Mouse (Mus musculus): ENCODE measurements around the gene Olfr917. TPM values are rescaled to one million over a fixed set of nuclear protein-coding genes. Genes with fewer than 3 reads are reported as not detected.

Olfr917 gene
- not detected for total RNA-seq (2021)
- long read RNA-seq, experiment 1, result 0 reads
- long read RNA-seq, experiment 2, result 0 reads

- no peak for DNase-seq (ENCODE audit: low spot score in 2 of 2)
Observed at GRCm38 (mm10) chr9:38665742-38666141, at the start of gene Olfr917. Gene Olfr917 (minus strand): TSS chr9:38665842.

- DNase-seq (ENCODE audit: low spot score in 2 of 2), result no peak
Observed at GRCm38 (mm10) chr9:38674501-38674900, 8.9 kb upstream of the Olfr917 start, which contains the start of gene Olfr918. Gene Olfr918 (minus strand): TSS chr9:38674601.

- no peak for DNase-seq (ENCODE audit: low spot score in 2 of 2)
Observed at GRCm38 (mm10) chr9:38672887-38673286, 7.2 kb upstream of the Olfr917 start.

- no peak for DNase-seq (ENCODE audit: low spot score in 2 of 2)
Observed at GRCm38 (mm10) chr9:38659775-38660174, 5.9 kb downstream of the Olfr917 start, which contains the start of gene Olfr916. Gene Olfr916 (minus strand): TSS chr9:38659875.

GRCm38 (mm10) chr9:38632406-38632805 lies 33.2 kb downstream of the Olfr917 start:
- no peak for DNase-seq (ENCODE audit: low spot score in 2 of 2)

Other genes with a start within 250 kb of the Olfr917 start
- gene Olfr901, start 236.4 kb downstream of the Olfr917 start, total RNA-seq (2021), result not detected
- not detected for gene Olfr902, start 218.2 kb downstream of the Olfr917 start, total RNA-seq (2021)
- gene Olfr904, start 202.7 kb downstream of the Olfr917 start, total RNA-seq (2021), result not detected
- under 1 TPM in 1 of 2 experiments, not detected in 1; 0.08 TPM for gene Olfr905, start 194.7 kb downstream of the Olfr917 start, total RNA-seq (2021)
- not detected for gene Olfr906, start 178.8 kb downstream of the Olfr917 start, total RNA-seq (2021)
- gene Olfr907, start 170.0 kb downstream of the Olfr917 start, total RNA-seq (2021), result not detected
- not detected for gene Olfr911-ps1, start 144.3 kb downstream of the Olfr917 start, total RNA-seq (2021)
- gene Olfr910, start 128.0 kb downstream of the Olfr917 start, total RNA-seq (2021), result not detected
- gene Olfr912, start 85.7 kb downstream of the Olfr917 start, total RNA-seq (2021), result not detected
- gene Olfr913, start 73.1 kb downstream of the Olfr917 start, total RNA-seq (2021), result not detected
- gene Olfr914, start 60.7 kb downstream of the Olfr917 start, total RNA-seq (2021), result not detected
- gene Olfr916, start 6.0 kb downstream of the Olfr917 start, total RNA-seq (2021), result not detected
- not detected for gene Olfr918, start 8.8 kb upstream of the Olfr917 start, total RNA-seq (2021)
- not detected for gene Olfr919, start 37.8 kb upstream of the Olfr917 start, total RNA-seq (2021)
- 10 to 100 TPM; 46.4 to 53.4 TPM for gene Vwa5a, start 52.4 kb upstream of the Olfr917 start, total RNA-seq (2021)
- gene Olfr920, start 86.5 kb upstream of the Olfr917 start, total RNA-seq (2021), result under 1 TPM; 0.48 to 0.51 TPM
- not detected for gene Olfr921, start 107.2 kb upstream of the Olfr917 start, total RNA-seq (2021)
- gene Olfr922, start 148.8 kb upstream of the Olfr917 start, total RNA-seq (2021), result not detected
- gene Olfr923, start 160.7 kb upstream of the Olfr917 start, total RNA-seq (2021), result not detected
- not detected for gene Olfr924, start 178.6 kb upstream of the Olfr917 start, total RNA-seq (2021)
- gene Olfr26, start 189.2 kb upstream of the Olfr917 start, total RNA-seq (2021), result not detected
- not detected for gene Olfr926, start 211.3 kb upstream of the Olfr917 start, total RNA-seq (2021)